Mouse (Mus musculus): ENCODE measurements around the gene Lrrc10. TPM values are rescaled to one million over a fixed set of nuclear protein-coding genes. Genes with fewer than 3 reads are reported as not detected.
A peak's percentile ranks its signal among the peaks of the same experiment; 100 is the strongest.

Gene Lrrc10
- polyA plus RNA-seq (2014; fragmentation: Nextera tagmentation; extraction: Ambion mirVana), result 0.15 TPM in 1 of 2 replicates, not detected in the other

GRCm38 (mm10) chr10:117045175-117046056 lies at the start of gene Lrrc10:
Gene Lrrc10, plus strand, starts transcription at chr10:117045341.
- WGBS, result 53% methylated on average over 40 of the region's 40 CpGs
- peak within 1 kb of the TSS; percentile 2; the same call in 1 of the 2 replicates for H3K4me2 ChIP-seq
- DNase-seq (ENCODE audit: low spot score, missing footprints) (no peak), ATAC-seq (ENCODE audit: low FRiP score) (peak; percentile 43; the same call in 1 of the 2 replicates)
- H3K36me3 ChIP-seq (ENCODE audit: control insufficient read depth, insufficient read depth, low read length), result no peaks in the 10 kb centered on the region
- H3K27ac ChIP-seq (ENCODE audit: low read depth, low read length), result no peak within 1 kb of the TSS
- no peak within 1 kb of the TSS for H3K9ac ChIP-seq (ENCODE audit: low read length)
- H3K27me3 ChIP-seq (ENCODE audit: control insufficient read depth, insufficient read depth, low read length), result no peaks in the 10 kb centered on the region
- H3K4me3 ChIP-seq (ENCODE audit: low read depth, low read length), result no peak within 1 kb of the TSS
- H3K9me3 ChIP-seq (ENCODE audit: control insufficient read depth, low read length), result no peaks in the 10 kb centered on the region
- no peaks in the 10 kb centered on the region for H3K4me1 ChIP-seq (ENCODE audit: control insufficient read depth, insufficient read depth, low read length)

GRCm38 (mm10) chr10:116995584-116996235 lies 49.4 kb upstream of the Lrrc10 start:
- H3K27ac ChIP-seq (ENCODE audit: low read depth, low read length), result no peak overlapping the region
- no peak for DNase-seq (ENCODE audit: low spot score, missing footprints)

DNA sequence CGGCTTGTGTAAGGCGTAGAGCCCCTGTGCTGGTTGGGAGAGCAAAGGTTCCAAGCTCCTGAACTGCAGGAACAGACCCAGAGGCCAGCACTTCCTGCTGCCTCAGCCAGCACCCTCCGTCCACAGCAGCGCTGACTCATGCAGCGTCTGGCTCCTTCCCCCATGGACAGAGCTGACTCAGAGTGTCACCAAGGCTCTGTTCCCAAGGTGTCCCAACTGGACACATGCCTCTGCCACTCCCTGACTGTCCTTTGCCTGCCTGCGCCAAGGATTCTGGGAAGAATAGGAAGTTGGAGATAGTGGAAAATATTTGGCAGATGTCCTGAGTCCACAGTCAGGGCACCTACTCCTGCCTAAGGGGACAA lies 48.9 kb upstream of the Lrrc10 start:
- Histone ChIP-seq H3K4me3 (ENCODE audit: low read depth, low read length) (no peak overlapping the region), H3K27ac (ENCODE audit: low read depth, low read length) (no peak overlapping the region), H3K27me3 (ENCODE audit: control insufficient read depth, insufficient read depth, low read length) (no peaks in the 10 kb centered on the region), H3K4me2 (no peak overlapping the region), H3K36me3 (ENCODE audit: control insufficient read depth, insufficient read depth, low read length) (no peaks in the 10 kb centered on the region), H3K4me1 (ENCODE audit: control insufficient read depth, insufficient read depth, low read length) (no peaks in the 10 kb centered on the region), H3K9ac (ENCODE audit: low read length) (no peak overlapping the region), H3K9me3 (ENCODE audit: control insufficient read depth, low read length) (no peaks in the 10 kb centered on the region)
- WGBS, result 85% methylated on average over 6 of the region's 6 CpGs
- ATAC-seq (ENCODE audit: low FRiP score), result no peak
- no peak for DNase-seq (ENCODE audit: low spot score, missing footprints)

More at GRCm38 (mm10) chr10:116995584-116996235, 49.4 kb upstream of the Lrrc10 start:
- Histone ChIP-seq H3K27me3 (ENCODE audit: control insufficient read depth, insufficient read depth, low read length) (no peaks in the 10 kb centered on the region), H3K9ac (ENCODE audit: low read length) (no peak overlapping the region), H3K9me3 (ENCODE audit: control insufficient read depth, low read length) (no peaks in the 10 kb centered on the region), H3K4me3 (ENCODE audit: low read depth, low read length) (no peak overlapping the region), H3K4me1 (ENCODE audit: control insufficient read depth, insufficient read depth, low read length) (no peaks in the 10 kb centered on the region), H3K4me2 (no peak overlapping the region), H3K36me3 (ENCODE audit: control insufficient read depth, insufficient read depth, low read length) (no peaks in the 10 kb centered on the region)
- no peak for ATAC-seq (ENCODE audit: low FRiP score)
- WGBS, result 68% methylated on average over 6 of the region's 6 CpGs

GRCm38 (mm10) chr10:116998716-116999455 lies 46.3 kb upstream of the Lrrc10 start:
- Histone ChIP-seq H3K4me3 (ENCODE audit: low read depth, low read length) (no peak overlapping the region), H3K9me3 (ENCODE audit: control insufficient read depth, low read length) (no peaks in the 10 kb centered on the region), H3K9ac (ENCODE audit: low read length) (no peak overlapping the region), H3K4me2 (no peak overlapping the region), H3K27ac (ENCODE audit: low read depth, low read length) (no peak overlapping the region), H3K36me3 (ENCODE audit: control insufficient read depth, insufficient read depth, low read length) (no peaks in the 10 kb centered on the region), H3K27me3 (ENCODE audit: control insufficient read depth, insufficient read depth, low read length) (no peaks in the 10 kb centered on the region), H3K4me1 (ENCODE audit: control insufficient read depth, insufficient read depth, low read length) (no peaks in the 10 kb centered on the region)
- DNase-seq (ENCODE audit: low spot score, missing footprints), result no peak
- WGBS, result 90% methylated on average over 17 of the region's 17 CpGs
- no peak for ATAC-seq (ENCODE audit: low FRiP score)

DNA sequence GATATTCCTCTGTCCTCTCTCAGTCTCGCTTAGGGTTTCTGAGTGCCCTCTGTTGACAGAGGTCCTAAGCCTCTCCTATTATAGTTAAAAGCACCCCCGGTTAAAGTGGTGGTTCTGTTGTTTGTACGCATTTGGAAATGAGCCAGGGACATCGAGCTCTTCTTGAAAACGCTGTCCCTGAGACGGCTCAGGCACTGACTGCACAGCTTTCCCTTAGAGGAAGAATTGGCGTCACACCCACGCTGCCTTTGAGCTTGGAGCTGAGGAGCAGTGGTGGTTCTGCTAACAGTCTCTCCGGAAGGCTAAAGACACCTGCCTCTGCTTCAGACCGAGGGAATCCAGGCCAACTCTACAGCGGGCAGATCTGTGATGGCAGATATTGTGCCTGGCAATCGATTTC lies 44.2 kb upstream of the Lrrc10 start:
- no peaks in the 10 kb centered on the region for H3K9me3 ChIP-seq (ENCODE audit: control insufficient read depth, low read length)
- no peak overlapping the region for H3K4me3 ChIP-seq (ENCODE audit: low read depth, low read length)
- no peak overlapping the region for H3K9ac ChIP-seq (ENCODE audit: low read length)
- WGBS, result 73% methylated on average over 12 of the region's 12 CpGs
- no peaks in the 10 kb centered on the region for H3K36me3 ChIP-seq (ENCODE audit: control insufficient read depth, insufficient read depth, low read length)
- H3K4me2 ChIP-seq, result no peak overlapping the region
- no peaks in the 10 kb centered on the region for H3K4me1 ChIP-seq (ENCODE audit: control insufficient read depth, insufficient read depth, low read length)
- no peak overlapping the region for H3K27ac ChIP-seq (ENCODE audit: low read depth, low read length)
- ATAC-seq (ENCODE audit: low FRiP score), result no peak
- no peak for DNase-seq (ENCODE audit: low spot score, missing footprints)
- no peaks in the 10 kb centered on the region for H3K27me3 ChIP-seq (ENCODE audit: control insufficient read depth, insufficient read depth, low read length)

GRCm38 (mm10) chr10:117004695-117005094 lies 40.4 kb upstream of the Lrrc10 start:
- Histone ChIP-seq H3K27me3 (ENCODE audit: control insufficient read depth, insufficient read depth, low read length) (no peaks in the 10 kb centered on the region), H3K4me1 (ENCODE audit: control insufficient read depth, insufficient read depth, low read length) (no peaks in the 10 kb centered on the region), H3K4me3 (ENCODE audit: low read depth, low read length) (no peak overlapping the region), H3K9me3 (ENCODE audit: control insufficient read depth, low read length) (no peaks in the 10 kb centered on the region), H3K27ac (ENCODE audit: low read depth, low read length) (no peak overlapping the region), H3K9ac (ENCODE audit: low read length) (no peak overlapping the region), H3K4me2 (no peak overlapping the region), H3K36me3 (ENCODE audit: control insufficient read depth, insufficient read depth, low read length) (no peaks in the 10 kb centered on the region)
- DNase-seq (ENCODE audit: low spot score, missing footprints) (no peak), ATAC-seq (ENCODE audit: low FRiP score) (peak; percentile 44)
- 81% methylated on average over 5 of the region's 5 CpGs for WGBS

DNA sequence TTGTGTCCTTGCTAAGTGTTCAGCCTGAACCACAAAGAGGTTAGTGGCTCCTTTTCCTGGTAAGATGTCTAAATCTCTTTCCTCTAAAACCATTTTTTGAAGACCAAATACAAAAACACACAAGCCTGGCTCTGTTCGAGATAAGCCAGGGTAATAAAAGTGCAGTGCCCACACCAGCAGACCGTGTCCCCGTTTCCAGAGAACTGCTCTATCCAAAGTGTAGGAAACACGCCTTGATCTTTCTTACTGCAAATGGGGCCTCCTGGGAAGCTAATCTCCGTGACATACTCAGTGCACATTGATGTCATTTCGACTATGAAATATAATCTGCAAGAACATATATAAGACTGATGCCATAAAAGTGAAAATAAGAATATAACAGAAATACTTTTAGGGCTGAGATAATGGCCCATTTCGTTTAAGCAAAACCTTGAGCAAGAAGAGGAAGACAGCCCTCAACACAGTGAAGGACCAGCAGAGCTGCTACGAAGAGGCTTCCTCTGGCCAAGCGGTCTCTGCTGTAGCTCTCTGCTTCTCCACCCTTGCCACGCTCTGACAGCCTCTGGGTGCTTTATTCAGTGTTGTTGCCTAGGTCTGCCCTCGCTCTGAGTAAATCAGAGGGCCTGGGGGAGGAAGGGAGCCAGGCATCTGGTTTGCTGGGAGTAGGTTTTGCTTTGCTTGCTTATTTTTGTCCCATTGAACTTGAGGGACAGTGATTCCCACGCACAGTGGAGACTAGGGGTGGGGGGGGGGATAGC lies 39.3 kb upstream of the Lrrc10 start:
- ATAC-seq (ENCODE audit: low FRiP score), result no peak
- no peak for DNase-seq (ENCODE audit: low spot score, missing footprints)
- Histone ChIP-seq H3K4me3 (ENCODE audit: low read depth, low read length) (no peak overlapping the region), H3K27me3 (ENCODE audit: control insufficient read depth, insufficient read depth, low read length) (no peaks in the 10 kb centered on the region), H3K4me1 (ENCODE audit: control insufficient read depth, insufficient read depth, low read length) (no peaks in the 10 kb centered on the region), H3K9ac (ENCODE audit: low read length) (no peak overlapping the region), H3K27ac (ENCODE audit: low read depth, low read length) (no peak overlapping the region), H3K4me2 (no peak overlapping the region), H3K9me3 (ENCODE audit: control insufficient read depth, low read length) (no peaks in the 10 kb centered on the region), H3K36me3 (ENCODE audit: control insufficient read depth, insufficient read depth, low read length) (no peaks in the 10 kb centered on the region)
- WGBS, result 70% methylated on average over 12 of the region's 12 CpGs

DNA sequence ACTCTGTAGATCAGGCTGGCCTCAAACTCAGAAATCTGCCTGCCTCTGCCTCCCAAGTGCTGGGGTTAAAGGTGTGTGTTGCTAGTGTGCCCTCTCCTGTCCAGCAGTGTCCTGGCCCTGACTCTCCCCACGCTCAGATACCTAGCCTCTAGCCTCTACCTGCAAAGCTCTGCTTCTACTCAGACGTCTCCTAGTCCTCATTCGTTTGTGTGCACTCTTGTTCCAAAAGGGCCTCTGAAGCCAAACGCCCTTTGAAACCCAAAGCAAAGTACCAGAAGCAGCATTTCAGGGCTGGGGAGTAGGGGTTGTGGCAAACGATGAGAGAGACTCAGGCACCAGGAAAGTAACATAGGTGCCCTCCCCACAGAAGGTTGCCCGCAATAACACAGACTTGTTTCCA lies 35.5 kb upstream of the Lrrc10 start:
- Histone ChIP-seq H3K36me3 (ENCODE audit: control insufficient read depth, insufficient read depth, low read length) (no peaks in the 10 kb centered on the region), H3K9ac (ENCODE audit: low read length) (no peak overlapping the region), H3K27me3 (ENCODE audit: control insufficient read depth, insufficient read depth, low read length) (no peaks in the 10 kb centered on the region), H3K4me1 (ENCODE audit: control insufficient read depth, insufficient read depth, low read length) (no peaks in the 10 kb centered on the region), H3K9me3 (ENCODE audit: control insufficient read depth, low read length) (no peaks in the 10 kb centered on the region), H3K4me3 (ENCODE audit: low read depth, low read length) (no peak overlapping the region), H3K27ac (ENCODE audit: low read depth, low read length) (no peak overlapping the region), H3K4me2 (no peak overlapping the region)
- DNase-seq (ENCODE audit: low spot score, missing footprints) (no peak), ATAC-seq (ENCODE audit: low FRiP score) (no peak)
- 90% methylated on average over 6 of the region's 6 CpGs for WGBS
